Mouse (Mus musculus) neutrophil, adult 59 days (primary cell): ENCODE measurements around the gene Odr4. TPM values are rescaled to one million over a fixed set of nuclear protein-coding genes. Genes with fewer than 3 reads are reported as not detected.

Source experiments
- total RNA-seq, 2 experiments: library from RNA; stranded (reverse); gene quantifications; 1 replicate in 1 of 2; 2 replicates in 1 of 2; pipeline ENCODE4 v1.2.4; 2023

Gene Odr4
- total RNA-seq, result 10 to 100 TPM; 21.7 to 25.9 TPM

DNA sequence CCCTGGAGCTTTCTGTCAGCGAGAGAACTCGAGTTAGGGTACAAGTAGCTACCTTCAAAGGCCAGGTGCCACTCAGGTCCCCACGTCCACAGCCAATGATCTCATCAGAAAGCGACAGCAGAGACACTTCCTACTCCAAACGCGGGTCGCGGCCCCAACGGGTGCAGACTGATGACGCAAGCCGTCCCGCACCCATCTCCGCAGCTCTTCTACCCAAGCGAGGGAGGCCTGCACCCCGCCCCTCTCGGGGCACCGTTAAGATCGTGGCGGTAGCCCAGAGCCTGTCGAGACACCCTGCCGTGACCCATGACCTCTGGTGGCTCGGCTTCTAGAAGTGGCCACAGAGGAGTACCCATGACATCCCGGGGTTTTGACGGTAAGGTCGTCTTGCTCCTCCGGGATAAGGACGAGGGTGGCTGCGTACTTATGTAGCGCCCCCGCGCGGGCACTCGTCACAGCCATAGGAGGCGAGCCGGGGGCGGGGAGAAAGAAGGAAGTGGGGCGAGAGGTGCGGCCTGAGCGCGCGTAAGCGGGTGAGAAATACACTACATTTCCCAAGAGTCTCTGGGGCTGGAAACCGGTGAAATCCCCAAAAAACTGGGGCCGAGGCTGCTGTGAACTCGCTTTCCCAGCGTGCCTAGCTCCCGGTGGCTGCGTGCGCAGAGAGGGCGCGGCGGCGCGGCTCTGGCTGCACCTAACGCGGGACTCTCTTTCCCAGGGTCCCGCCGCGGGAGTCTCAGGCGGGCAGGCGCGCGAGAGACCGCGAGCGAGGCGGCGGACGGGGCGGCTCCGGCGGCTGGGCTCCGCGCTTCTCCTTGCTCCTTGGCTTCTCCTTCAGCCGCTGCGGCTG is at the start of gene Odr4, which contains the start of gene Tpr:
TSS of gene Odr4 (minus strand) at position 443 of the 850 bp plus-strand sequence.
TSS of gene Tpr (plus strand) at position 201 of the 850 bp plus-strand sequence.

GRCm38 (mm10) chr1:150319205-150319604 is 73.7 kb downstream of the Odr4 start, which contains the start of gene Pdc:
TSS of gene Pdc (plus strand) at chr1:150319417.

Other genes with a start within 250 kb of the Odr4 start
- not detected for gene Pdc, start 73.7 kb downstream of the Odr4 start, total RNA-seq
- 100 to 1,000 TPM; 168 to 196 TPM for gene Tpr, start 242 bp downstream of the Odr4 start, total RNA-seq
- gene Prg4, start 73.1 kb upstream of the Odr4 start, total RNA-seq, result under 1 TPM in 1 of 2 experiments, not detected in 1; 0.67 TPM